Mouse (Mus musculus) spleen, adult 2 months (tissue): Measurements from ENCODE around the gene Sirt2. TPM values are rescaled to one million over a fixed set of nuclear protein-coding genes. Genes with fewer than 3 reads are reported as not detected.

Experiments
- DNase-seq, 2 experiments: peaks; one replicate each; pipeline versions ENCODE4 v3.0.0 to v3.0.0-alpha.2; 2012 to 2021; ENCODE audit warnings: low spot score in 2 of 2, low read depth in 1 of 2
- H3K27ac ChIP-seq: fragments of 200-500 bp; 2 replicates; pipeline ENCODE4 v1.5.1; 2012; ENCODE audit warnings: low read length, inconsistent platforms; ENCODE audit not compliant: insufficient read depth
- H3K27me3 ChIP-seq: fragments of 200-500 bp; 2 replicates; pipeline ENCODE4 v1.6.1; 2012; ENCODE audit warnings: mild to moderate bottlenecking, moderate library complexity, low read length, inconsistent platforms; ENCODE audit not compliant: control insufficient read depth, insufficient read depth
- H3K36me3 ChIP-seq: fragments of 200-500 bp; 2 replicates; pipeline ENCODE4 v1.6.1; 2012; ENCODE audit warnings: mild to moderate bottlenecking, low read length, inconsistent platforms; ENCODE audit not compliant: control insufficient read depth, insufficient read depth
- H3K4me1 ChIP-seq: fragments of 200-500 bp; 2 replicates; pipeline ENCODE4 v1.6.1; 2011; ENCODE audit warnings: inconsistent platforms; ENCODE audit not compliant: control insufficient read depth, insufficient read depth, insufficient read length
- H3K4me3 ChIP-seq: fragments of 200-500 bp; 2 replicates; pipeline ENCODE4 v1.5.1; 2011; ENCODE audit warnings: mild to moderate bottlenecking, inconsistent platforms; ENCODE audit not compliant: insufficient read depth, insufficient read length; ENCODE audit errors: extremely low read depth
- CTCF ChIP-seq: fragments of 200-500 bp; IDR thresholded peaks from 2 replicates; pipeline ENCODE4 v1.5.1; 2011; ENCODE audit warnings: mild to moderate bottlenecking, inconsistent platforms; ENCODE audit not compliant: insufficient read depth, insufficient read length, insufficient replicate concordance; ENCODE audit errors: extremely low read depth
- POLR2A ChIP-seq: fragments of 200-500 bp; IDR thresholded peaks from 2 replicates; pipeline ENCODE4 v1.6.1; 2011; ENCODE audit warnings: low read depth, low read length, inconsistent platforms
- WGBS: fragments of 180-500 bp; shearing (Covaris S2); methylation state at CpG from one replicate; pipeline ENCODE4 v1.1.7; 2018; 5-methylcytosine and 5-hydroxymethylcytosine counted together
- polyA plus RNA-seq: library from polyadenylated mRNA; depleted of rRNA; stranded (reverse); fragments of >200 nt; gene quantifications from 2 replicates; pipeline ENCODE4 v1.2.3, GENCODE M21; 2012; rRNA removed

Gene Sirt2
- polyA plus RNA-seq, 1 experiment, result 48.4 TPM

DNA sequence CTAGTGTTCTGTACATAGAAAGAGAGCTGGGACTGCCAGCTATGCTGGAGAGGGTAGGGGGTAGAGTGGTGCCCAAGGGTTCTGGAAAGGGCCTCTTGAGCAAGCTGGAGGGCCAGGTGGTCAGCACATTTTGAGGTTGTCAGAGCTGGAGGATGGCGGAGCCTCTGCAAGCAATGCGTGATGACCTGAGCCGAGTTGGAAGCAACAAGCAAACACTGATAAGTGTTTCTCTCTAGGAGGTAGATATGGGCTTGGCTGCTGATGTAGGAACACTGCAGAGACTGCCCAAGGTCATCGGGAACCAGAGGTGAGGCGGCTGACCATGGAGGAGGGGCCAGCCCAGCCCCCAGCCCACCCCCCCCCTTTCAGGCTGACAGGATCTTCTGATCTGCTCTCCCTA, 64.4 kb downstream of the Sirt2 start:
- H3K27me3 ChIP-seq, result no peaks in the 10 kb centered on the region
- H3K27ac ChIP-seq, result no peak overlapping the region
- peaks cover 15% of the 10 kb centered on the region for H3K36me3 ChIP-seq
- TF ChIP-seq CTCF (no peak), POLR2A (no peak)
- no peak overlapping the region for H3K4me3 ChIP-seq
- DNase-seq, result no peak
- 92% methylated on average over 5 of the region's 5 CpGs for WGBS
- peaks cover 8% of the 10 kb centered on the region; the same call in 1 of the 2 replicates for H3K4me1 ChIP-seq

DNA sequence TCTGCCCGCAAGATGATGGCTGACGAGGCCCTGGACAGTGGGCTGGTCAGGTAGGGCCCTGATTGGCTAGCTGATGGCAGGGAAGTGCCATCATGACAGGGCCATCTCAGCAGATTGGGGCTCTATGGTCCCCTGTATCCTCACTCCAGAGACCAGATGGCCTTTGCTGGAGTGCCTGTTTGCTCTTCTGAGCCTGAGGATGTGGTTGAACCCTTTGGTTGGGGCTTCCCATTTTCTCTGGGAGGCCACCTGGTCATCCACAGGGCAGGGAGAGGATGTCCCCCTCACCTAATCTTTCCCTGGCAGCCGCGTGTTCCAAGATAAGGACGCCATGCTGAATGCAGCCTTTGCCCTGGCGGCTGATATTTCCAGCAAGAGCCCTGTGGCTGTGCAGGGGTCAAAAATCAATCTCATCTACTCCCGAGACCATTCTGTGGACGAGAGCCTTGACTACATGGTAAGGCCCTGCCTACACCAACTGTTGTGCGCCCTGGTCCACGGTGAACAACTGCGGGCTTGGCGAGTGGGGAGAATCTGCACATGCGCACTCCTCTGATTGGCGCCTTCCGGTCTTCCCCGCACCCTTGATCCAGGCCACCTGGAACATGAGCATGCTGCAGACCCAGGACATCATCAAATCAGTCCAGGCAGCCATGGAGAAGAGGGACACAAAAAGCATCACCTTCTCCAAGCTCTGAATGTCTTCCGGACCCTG, 65.0 kb downstream of the Sirt2 start:
- Histone ChIP-seq H3K4me1 (peaks cover 8% of the 10 kb centered on the region; the same call in 1 of the 2 replicates), H3K27ac (peak overlapping the region; percentile 26; the same call in 1 of the 2 replicates), H3K27me3 (no peaks in the 10 kb centered on the region), H3K36me3 (peaks cover 15% of the 10 kb centered on the region), H3K4me3 (no peak overlapping the region)
- no peak for TF ChIP-seq POLR2A
- no peak for TF ChIP-seq CTCF
- no peak for DNase-seq
- 91% methylated on average over 17 of the region's 17 CpGs for WGBS

DNA sequence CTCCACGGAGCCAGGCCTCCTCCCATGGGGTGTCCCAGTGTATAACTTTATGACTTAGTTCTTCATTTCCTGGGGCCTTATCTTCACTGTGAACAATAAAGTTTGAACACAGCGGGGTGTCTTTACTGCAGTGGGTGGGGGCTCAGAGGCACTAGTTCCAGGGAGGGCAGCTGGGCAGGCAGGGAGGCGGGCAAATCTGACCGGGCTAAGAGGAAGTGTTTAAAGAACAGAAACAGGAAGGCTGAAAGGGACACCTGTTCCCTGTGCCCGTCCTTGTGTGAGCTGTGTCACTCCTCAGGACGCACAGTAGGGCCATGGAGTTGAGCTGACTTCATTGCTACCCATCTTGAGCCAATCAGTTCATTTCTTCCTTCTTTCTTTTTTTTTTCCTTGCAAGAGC, 65.6 kb downstream of the Sirt2 start:
- Histone ChIP-seq H3K4me3 (no peak overlapping the region), H3K36me3 (peaks cover 15% of the 10 kb centered on the region), H3K27ac (peak overlapping the region; percentile 26), H3K27me3 (no peaks in the 10 kb centered on the region), H3K4me1 (peaks cover 8% of the 10 kb centered on the region; the same call in 1 of the 2 replicates)
- DNase-seq, result no peak
- TF ChIP-seq CTCF (no peak), POLR2A (no peak)
- 31% methylated on average over 6 of the region's 6 CpGs for WGBS

DNA sequence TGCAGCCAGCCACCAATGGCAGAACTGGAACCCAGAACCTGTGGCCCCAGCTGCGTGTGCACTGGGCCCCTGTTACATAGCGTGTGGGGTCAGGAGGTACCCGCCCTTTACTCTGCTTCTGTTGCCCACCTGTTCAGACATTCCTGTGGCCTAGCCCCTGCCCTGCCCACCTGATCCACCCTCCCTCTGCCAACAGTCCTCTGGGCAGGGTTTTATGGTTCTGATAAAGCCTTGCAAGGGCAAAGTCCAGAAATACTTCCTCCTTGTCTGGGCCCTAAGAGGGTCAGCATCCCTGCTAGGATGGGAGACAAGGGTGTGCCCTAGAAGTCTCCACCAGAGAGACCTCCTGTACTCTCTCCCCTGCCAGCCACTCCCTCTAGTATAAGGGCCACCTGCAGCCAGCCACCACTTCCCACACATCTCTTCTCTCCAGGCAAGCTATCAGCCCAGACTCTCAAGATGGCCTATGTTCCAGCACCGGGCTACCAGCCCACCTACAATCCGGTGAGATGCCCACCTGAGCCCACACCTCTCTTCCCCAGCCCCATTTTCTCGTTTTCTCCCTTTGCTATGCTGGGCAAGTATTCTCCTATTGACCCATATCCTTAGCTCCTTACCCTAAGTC, 67.3 kb downstream of the Sirt2 start, which contains the start of gene Lgals4:
Lgals4 (plus strand) TSS at position 132 of the 625 bp plus-strand sequence.
- Histone ChIP-seq H3K4me1 (peaks cover 8% of the 10 kb centered on the region; the same call in 1 of the 2 replicates), H3K27me3 (no peaks in the 10 kb centered on the region), H3K27ac (no peak within 1 kb of the TSS), H3K36me3 (peaks cover 15% of the 10 kb centered on the region), H3K4me3 (no peak within 1 kb of the TSS)
- TF ChIP-seq CTCF, result no peak
- TF ChIP-seq POLR2A, result no peak
- DNase-seq, result no peak
- 83% methylated on average over 6 of the region's 6 CpGs for WGBS

DNA sequence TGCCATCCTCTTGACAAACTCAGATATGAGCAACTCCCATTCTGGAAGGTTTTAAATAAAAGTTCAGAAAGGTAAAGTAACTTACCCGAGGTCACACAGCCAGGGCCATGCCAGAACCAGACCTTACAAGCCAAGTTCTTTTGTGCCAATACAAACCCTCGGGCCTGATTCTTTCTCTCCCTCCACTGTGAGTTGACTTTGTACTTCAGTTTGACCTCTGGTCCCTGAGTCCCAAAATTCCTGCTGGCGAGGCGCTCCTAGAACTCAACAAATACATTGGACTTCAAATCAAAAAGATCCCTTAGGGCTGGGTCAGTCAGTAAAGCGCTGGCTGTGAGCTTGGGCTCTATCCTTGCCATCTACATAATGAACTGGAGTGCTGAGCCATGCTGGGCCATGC, 70.4 kb downstream of the Sirt2 start:
- Histone ChIP-seq H3K4me1 (peaks cover 4% of the 10 kb centered on the region; the same call in 1 of the 2 replicates), H3K36me3 (peaks cover 1% of the 10 kb centered on the region; the same call in 1 of the 2 replicates), H3K27ac (no peak overlapping the region), H3K27me3 (no peaks in the 10 kb centered on the region), H3K4me3 (no peak overlapping the region)
- WGBS, result 94% methylated on average over 5 of the region's 5 CpGs
- DNase-seq, result no peak
- no peak for TF ChIP-seq CTCF
- TF ChIP-seq POLR2A, result no peak

Other genes starting within 250 kb of the Sirt2 start
- not detected in 2 replicates for gene Ifnl3, start 243.9 kb upstream of the Sirt2 start, polyA plus RNA-seq
- 3,549 and 8,446 TPM in 2 replicates for gene Sycn, start 225.8 kb upstream of the Sirt2 start, polyA plus RNA-seq
- 0.81 and 1.0 TPM in 2 replicates for gene Nccrp1, start 219.5 kb upstream of the Sirt2 start, polyA plus RNA-seq
- gene Samd4b, start 168.6 kb upstream of the Sirt2 start, polyA plus RNA-seq, result 48.2 and 68.2 TPM in 2 replicates
- gene Pak4, start 168.6 kb upstream of the Sirt2 start, polyA plus RNA-seq, result 13.2 and 17.6 TPM in 2 replicates
- gene Acp7, start 135.4 kb upstream of the Sirt2 start, polyA plus RNA-seq, result not detected in 2 replicates
- 3.7 and 4.7 TPM in 2 replicates for gene Fbxo27, start 73.9 kb upstream of the Sirt2 start, polyA plus RNA-seq
- gene Fbxo17, start 49.9 kb upstream of the Sirt2 start, polyA plus RNA-seq, result 5.9 and 7.6 TPM in 2 replicates
- gene Mrps12, start 24.9 kb upstream of the Sirt2 start, polyA plus RNA-seq, result 34.5 and 41.9 TPM in 2 replicates
- 21.5 and 28.8 TPM in 2 replicates for gene Sars2, start 24.7 kb upstream of the Sirt2 start, polyA plus RNA-seq
- not detected in 2 replicates for gene Ccer2, start 10.6 kb upstream of the Sirt2 start, polyA plus RNA-seq
- 51.1 and 67.9 TPM in 2 replicates for gene Nfkbib, start 777 bp downstream of the Sirt2 start, polyA plus RNA-seq
- 35.4 and 36.4 TPM in 2 replicates for gene Rinl, start 22.2 kb downstream of the Sirt2 start, polyA plus RNA-seq
- 189 and 209 TPM in 2 replicates for gene Hnrnpl, start 41.8 kb downstream of the Sirt2 start, polyA plus RNA-seq
- gene Ech1, start 58.5 kb downstream of the Sirt2 start, polyA plus RNA-seq, result 101 and 108 TPM in 2 replicates
- 11.6 and 13.3 TPM in 2 replicates for gene Lgals4, start 67.1 kb downstream of the Sirt2 start, polyA plus RNA-seq
- 0.34 and 0.48 TPM in 2 replicates for gene Lgals7, start 97.1 kb downstream of the Sirt2 start, polyA plus RNA-seq
- gene Capn12, start 114.7 kb downstream of the Sirt2 start, polyA plus RNA-seq, result 0.13 and 0.14 TPM in 2 replicates
- 156 and 192 TPM in 2 replicates for gene Actn4, start 195.6 kb downstream of the Sirt2 start, polyA plus RNA-seq
- gene Eif3k, start 215.1 kb downstream of the Sirt2 start, polyA plus RNA-seq, result 218 and 234 TPM in 2 replicates
- 174 and 236 TPM in 2 replicates for gene Map4k1, start 215.3 kb downstream of the Sirt2 start, polyA plus RNA-seq